Mouse (Mus musculus) stomach, postnatal 0 days (tissue): ENCODE data around the gene Gemin4. TPM values are rescaled to one million over a fixed set of nuclear protein-coding genes. Genes with fewer than 3 reads are reported as not detected.

ENCODE experiments used
- ATAC-seq: fragments of 200-750 bp; cut with Nextera tagmentation; 2 replicates; pipeline ENCODE4 v1.8.0; 2017; ENCODE audit not compliant: low FRiP score, low TSS enrichment
- DNase-seq: peaks from one replicate; pipeline ENCODE4 v3.0.0-alpha.2; 2016; ENCODE audit warnings: low spot score
- H3K27ac ChIP-seq: fragments of 300-500 bp; sonication (generic); replicated peaks from 2 replicates; pipeline ENCODE4 v1.5.1; 2014; ENCODE audit warnings: mild to moderate bottlenecking, control low read depth
- H3K27me3 ChIP-seq: fragments of 300-500 bp; sonication (generic); 2 replicates; pipeline ENCODE4 v1.6.1; 2014; ENCODE audit warnings: low read length; ENCODE audit not compliant: control insufficient read depth, insufficient read depth
- H3K36me3 ChIP-seq: fragments of 300-500 bp; sonication (generic); 2 replicates; pipeline ENCODE4 v1.6.1; 2014; ENCODE audit warnings: low read length, mixed read lengths; ENCODE audit not compliant: control insufficient read depth, insufficient read depth
- H3K4me1 ChIP-seq: fragments of 300-500 bp; sonication (generic); replicated peaks from 2 replicates; pipeline ENCODE4 v1.6.1; 2014; ENCODE audit warnings: antibody characterized with exemption; ENCODE audit not compliant: control insufficient read depth, insufficient read depth
- H3K4me2 ChIP-seq: fragments of 300-500 bp; sonication (generic); replicated peaks from 2 replicates; pipeline ENCODE4 v1.6.1; 2014; ENCODE audit warnings: low read depth, mild to moderate bottlenecking, control low read depth, moderate library complexity
- H3K4me3 ChIP-seq: fragments of 300-500 bp; sonication (generic); 2 replicates; pipeline ENCODE4 v1.5.1; 2014; ENCODE audit warnings: low read depth, low read length, control low read depth
- H3K9ac ChIP-seq: fragments of 300-500 bp; sonication (generic); 2 replicates; pipeline ENCODE4 v1.6.1; 2014; ENCODE audit warnings: mild to moderate bottlenecking, low read length, control low read depth, mixed read lengths
- H3K9me3 ChIP-seq: fragments of 300-500 bp; sonication (generic); 2 replicates; pipeline ENCODE4 v1.6.1; 2016; ENCODE audit warnings: low read length; ENCODE audit not compliant: control insufficient read depth
- CTCF ChIP-seq: IDR thresholded peaks from 2 replicates; pipeline ENCODE4 v1.5.1; 2016; ENCODE audit warnings: antibody characterized with exemption, low read depth, mild to moderate bottlenecking, moderate library complexity
- EP300 ChIP-seq: optimal IDR thresholded peaks from 2 replicates; pipeline ENCODE3; 2016; ENCODE audit warnings: antibody characterized with exemption
- WGBS: fragments of 180-500 bp; shearing (Covaris S2); extraction: QIAGEN DNeasy Blood & Tissue Kit; methylation state at CpG from one replicate; pipeline ENCODE4 v1.1.7; 2014; 5-methylcytosine and 5-hydroxymethylcytosine counted together
- polyA plus RNA-seq: library from polyadenylated mRNA; unstranded; fragments of >200 nt; fragmentation: Nextera tagmentation; extraction: Ambion mirVana; gene quantifications from 2 replicates; pipeline ENCODE4 v1.2.1, GENCODE M21; 2015

The Gemin4 gene
- polyA plus RNA-seq, 1 experiment from 2014 or later = 18.5 TPM

DNA sequence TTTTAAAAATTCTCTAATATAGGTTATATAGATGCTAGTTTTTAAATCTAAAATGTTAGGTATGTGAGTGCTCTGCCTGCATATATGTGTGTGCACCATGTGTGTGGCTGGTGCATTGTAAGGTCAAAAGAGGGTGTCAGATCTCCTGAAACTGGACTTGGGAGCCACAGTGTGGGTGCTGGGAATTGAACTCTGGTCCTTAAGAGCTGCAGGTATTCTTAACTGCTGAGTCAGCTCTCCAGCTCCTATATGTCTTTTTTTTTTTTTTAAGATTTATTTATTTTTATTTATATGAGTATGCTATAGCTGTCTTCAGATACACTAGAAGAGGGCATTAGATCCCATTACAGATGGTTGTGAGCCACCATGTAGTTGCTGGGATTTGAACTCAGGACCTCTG lies 29.0 kb upstream of the Gemin4 start:
- no peak for ATAC-seq
- TF ChIP-seq CTCF = no peak
- TF ChIP-seq EP300 = no peak
- Histone ChIP-seq H3K4me1 (no peaks in the 10 kb centered on the region), H3K27me3 (no peaks in the 10 kb centered on the region), H3K9ac (no peak overlapping the region), H3K9me3 (no peaks in the 10 kb centered on the region), H3K4me2 (no peak overlapping the region), H3K27ac (no peak overlapping the region), H3K4me3 (no peak overlapping the region), H3K36me3 (peaks cover 4% of the 10 kb centered on the region; the same call in 1 of the 2 replicates)
- no peak for DNase-seq

DNA sequence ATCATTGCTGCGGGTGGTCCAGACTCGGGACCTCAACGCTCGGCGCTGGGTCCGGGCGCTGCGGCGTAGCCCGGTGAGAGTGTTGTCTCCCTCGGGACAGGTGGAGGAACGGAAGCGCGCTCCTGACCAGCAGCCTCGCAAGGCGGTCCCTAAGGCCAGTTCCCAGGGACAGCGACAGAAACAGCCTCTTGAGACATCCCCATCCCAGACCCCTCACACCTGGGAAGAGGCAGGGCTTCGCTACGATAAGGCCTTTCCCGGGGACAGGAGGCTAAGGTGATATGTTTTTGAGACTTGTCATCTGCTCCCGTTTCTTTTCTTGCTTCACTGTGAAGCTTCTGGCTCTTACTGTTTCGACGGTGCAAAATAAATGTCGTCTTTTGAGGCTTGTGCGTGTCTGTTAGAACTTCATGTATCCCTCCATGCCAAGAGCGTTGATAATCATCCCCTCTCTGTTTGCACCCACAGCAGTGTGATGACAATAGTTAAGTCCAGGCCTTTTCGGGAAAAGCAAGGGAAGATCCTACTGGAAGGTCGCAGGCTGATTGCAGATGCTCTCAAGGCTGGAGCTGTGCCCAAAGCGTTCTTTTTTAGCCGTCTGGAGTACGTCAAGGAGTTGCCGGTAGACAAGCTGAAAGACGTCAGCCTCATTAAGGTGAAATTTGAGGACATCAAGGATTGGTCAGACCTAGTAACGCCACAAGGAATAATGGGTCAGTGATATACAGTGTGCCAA lies 26.5 kb upstream of the Gemin4 start:
- Histone ChIP-seq H3K27ac (no peak overlapping the region; the same call in 1 of the 2 replicates), H3K9ac (peak overlapping the region; percentile 83), H3K36me3 (peaks cover 6% of the 10 kb centered on the region; the same call in 1 of the 2 replicates), H3K9me3 (no peaks in the 10 kb centered on the region), H3K4me3 (peak overlapping the region; percentile 87), H3K4me1 (no peaks in the 10 kb centered on the region), H3K27me3 (no peaks in the 10 kb centered on the region), H3K4me2 (peak overlapping the region; percentile 85)
- ATAC-seq (peak; percentile 58; the same call in 1 of the 2 replicates), DNase-seq (no peak)
- TF ChIP-seq CTCF = no peak
- no peak for TF ChIP-seq EP300
- WGBS = 2% methylated on average over 33 of the region's 34 CpGs

DNA sequence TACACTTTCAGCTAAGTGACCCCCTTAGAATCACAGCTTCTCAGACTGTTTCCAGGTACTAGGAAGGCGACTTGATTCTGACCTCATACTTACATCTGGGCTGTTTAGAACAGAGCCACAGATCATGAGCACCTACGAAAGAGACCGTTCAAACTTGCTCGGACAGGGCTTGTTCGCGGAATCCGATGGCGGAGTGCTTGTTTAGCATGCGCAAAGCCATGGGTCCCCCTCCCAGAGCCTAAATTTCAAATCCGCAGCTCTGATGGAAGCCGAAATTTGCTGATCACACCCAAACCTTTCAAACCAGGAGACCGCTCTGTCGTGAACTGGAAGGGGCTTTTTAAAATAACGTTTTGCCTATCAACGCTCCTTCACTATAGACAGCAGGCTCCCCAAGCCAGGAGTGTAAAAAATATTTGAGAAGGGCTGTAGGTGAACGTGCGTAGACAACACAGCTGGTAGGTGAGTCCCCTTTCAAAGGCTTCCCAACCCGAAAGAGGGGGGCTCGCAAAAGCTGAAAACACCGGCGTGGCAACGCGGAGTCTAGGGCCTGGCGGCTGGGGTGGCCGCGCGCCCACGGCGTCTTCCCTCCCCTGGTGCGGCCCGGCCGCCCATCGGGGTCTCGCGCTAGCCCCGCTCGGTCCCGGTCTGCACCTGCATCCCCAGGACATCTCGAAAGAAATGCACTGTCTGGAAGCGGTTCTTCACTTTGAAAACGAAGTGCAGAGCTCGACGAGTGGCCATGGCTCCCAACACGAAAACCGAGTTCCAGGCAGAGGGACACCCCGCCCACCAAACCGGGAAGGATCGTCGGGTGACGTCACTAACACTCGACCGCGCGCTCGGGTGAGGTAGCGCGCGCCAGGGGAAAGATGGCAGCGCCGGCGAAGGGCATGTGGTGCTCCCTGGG lies 25.7 kb upstream of the Gemin4 start, which contains the start of the genes Mrm3 and Glod4:
TSS of gene Mrm3 (plus strand) at position 815 of the 910 bp plus-strand sequence.
TSS of gene Glod4 (minus strand) at position 825 of the 910 bp plus-strand sequence.
- WGBS = under 1% methylated on average over 61 of the region's 61 CpGs
- Histone ChIP-seq H3K9me3 (no peaks in the 10 kb centered on the region), H3K4me2 (peak within 1 kb of the TSS; percentile 85), H3K27me3 (no peaks in the 10 kb centered on the region), H3K36me3 (0 out of 2 replicates have a peak, but pooled peaks cover 4% of the 10 kb centered on the region), H3K9ac (peak within 1 kb of the TSS; percentile 83), H3K4me3 (peak within 1 kb of the TSS; percentile 87), H3K27ac (peak within 1 kb of the TSS; percentile 78; the same call in 1 of the 2 replicates), H3K4me1 (no peaks in the 10 kb centered on the region)
- TF ChIP-seq EP300 (no peak), CTCF (no peak)
- DNase-seq (peak; percentile 95), ATAC-seq (peak; percentile 90)

DNA sequence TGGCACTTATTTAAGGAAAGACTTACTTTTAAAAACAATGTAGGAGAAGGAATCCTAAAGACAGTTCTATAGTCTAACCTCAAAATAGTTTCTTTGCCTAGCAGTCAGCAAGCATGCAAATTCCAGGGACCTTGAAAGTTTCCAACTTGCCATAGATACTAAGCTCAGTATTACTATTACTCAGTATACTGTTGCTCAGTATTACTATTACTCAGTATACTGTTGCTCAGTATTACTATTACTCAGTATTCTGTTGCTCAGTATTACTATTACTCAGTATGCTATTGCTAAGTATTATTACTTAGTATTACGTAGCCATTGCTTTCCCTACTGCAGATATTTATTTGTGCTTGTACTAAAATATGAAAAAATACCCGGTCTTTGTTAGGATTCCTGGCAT lies 22.3 kb upstream of the Gemin4 start:
- Histone ChIP-seq H3K27me3 (no peaks in the 10 kb centered on the region), H3K36me3 (0 out of 2 replicates have a peak, but pooled peaks cover 4% of the 10 kb centered on the region), H3K4me1 (no peaks in the 10 kb centered on the region), H3K27ac (no peak overlapping the region), H3K9me3 (no peaks in the 10 kb centered on the region), H3K4me3 (no peak overlapping the region), H3K9ac (no peak overlapping the region), H3K4me2 (no peak overlapping the region)
- DNase-seq = no peak
- WGBS = 91% methylated on average over 2 of the region's 2 CpGs
- TF ChIP-seq CTCF (no peak), EP300 (no peak)
- no peak for ATAC-seq

DNA sequence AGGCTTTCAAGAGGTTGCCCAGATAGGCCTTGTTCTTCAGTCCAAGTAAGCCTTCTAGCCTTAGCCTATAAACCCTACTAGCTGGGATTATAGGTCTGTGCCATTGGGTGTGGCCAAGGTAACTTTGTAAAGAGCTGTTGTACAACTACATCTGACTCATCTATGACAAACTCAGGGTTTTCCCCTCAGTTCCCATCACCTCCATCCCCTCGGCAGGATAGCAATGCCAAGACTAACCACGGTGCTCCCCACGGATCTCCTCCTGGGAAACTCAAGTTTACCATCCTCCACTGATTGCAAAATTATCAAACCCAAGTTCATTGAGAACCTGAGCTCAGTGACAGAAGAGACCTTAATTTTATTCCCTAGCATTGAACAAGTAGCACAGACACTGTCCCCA lies 18.7 kb upstream of the Gemin4 start:
- ATAC-seq (no peak; the same call in 1 of the 2 replicates), DNase-seq (no peak)
- Histone ChIP-seq H3K36me3 (peaks cover 13% of the 10 kb centered on the region), H3K4me2 (no peak overlapping the region), H3K9ac (no peak overlapping the region), H3K4me1 (no peaks in the 10 kb centered on the region), H3K9me3 (no peaks in the 10 kb centered on the region), H3K27me3 (no peaks in the 10 kb centered on the region), H3K27ac (no peak overlapping the region), H3K4me3 (no peak overlapping the region)
- WGBS = 89% methylated on average over 3 of the region's 3 CpGs
- TF ChIP-seq CTCF = no peak
- TF ChIP-seq EP300 = no peak
